8 mouse cellular contexts compared by ENCODE assay signal in the genomic region with DNA sequence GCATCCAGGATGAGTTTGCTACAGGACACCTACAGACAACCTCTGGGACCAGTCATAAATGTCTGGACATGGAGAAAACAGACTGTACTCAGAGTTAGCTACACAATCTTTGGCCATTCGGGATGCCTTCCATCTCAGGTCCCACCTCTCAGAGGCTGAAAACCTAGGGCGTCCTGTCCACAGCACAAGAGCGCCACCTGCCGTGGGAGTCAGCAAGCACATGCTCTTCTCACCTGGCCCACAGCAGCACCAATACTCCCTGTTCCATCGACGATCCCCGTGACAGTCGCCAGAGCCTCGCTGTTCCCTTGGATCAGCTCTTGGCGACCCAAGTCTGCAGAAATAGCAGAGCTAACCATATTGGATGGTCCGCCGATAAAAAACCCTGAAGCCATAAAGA. TPM values are rescaled to one million over a fixed set of nuclear protein-coding genes. Genes with fewer than 3 reads are reported as not detected.
DNase-seq lines count a peak whose midpoint lies in the region; ATAC-seq and TF ChIP-seq lines count a peak whose summit lies in the region.

No protein-coding gene starts in this region.

- no peak overlapping the region for H3K27ac ChIP-seq in embryonic facial prominence, embryonic 13.5 days
- no peak overlapping the region for H3K27ac ChIP-seq in heart, adult 2 months
- H3K27ac ChIP-seq in limb, embryonic 11.5 days (replicated peaks; ENCODE audit: low read depth, low read length): no peak overlapping the region
- no peak overlapping the region for H3K27ac ChIP-seq in midbrain, postnatal 0 days (ENCODE audit: low read depth, low read length)

- intact Hi-C loops in heart, adult 2 months (cut with DNase I): loop anchor here (1.0 to 5.0 kb wide), 4 partner anchors 87 to 197 kb away; no protein-coding TSS in a partner anchor

- DNase-seq in 3T3-L1 (ENCODE audit: low read depth, low spot score): peak; percentile 82
- DNase-seq in adrenal gland, postnatal 25 days: peak; percentile 87
- peak; percentile 81 to 88 for DNase-seq in heart, adult 2 months
- peak; percentile 59 to 85 for DNase-seq in kidney, adult 8-10 months
- peak; percentile 94 for DNase-seq in limb, embryonic 11.5 days (ENCODE audit: low spot score)
- peak; percentile 82 for DNase-seq in midbrain, postnatal 0 days (ENCODE audit: low spot score)
- DNase-seq in spleen, postnatal 10 days (ENCODE audit: low spot score in 2 of 2): peak; percentile 78 to 89

- 24% methylated on average over 12 of the region's 12 CpGs for whole genome bisulfite sequencing in embryonic facial prominence, embryonic 13.5 days
- 17% methylated on average over 12 of the region's 12 CpGs for WGBS in heart, adult 2 months
- 19% methylated on average over 12 of the region's 12 CpGs for WGBS in limb, embryonic 11.5 days
- WGBS in midbrain, postnatal 0 days: 19% methylated on average over 12 of the region's 12 CpGs

- peaks cover 59% of the 10 kb centered on the region for H3K36me3 ChIP-seq in embryonic facial prominence, embryonic 13.5 days
- H3K36me3 ChIP-seq in heart, adult 2 months (ENCODE audit: control insufficient read depth, insufficient read depth, low read length): no peaks in the 10 kb centered on the region
- peaks cover 2% of the 10 kb centered on the region; the same call in 1 of the 2 replicates for H3K36me3 ChIP-seq in limb, embryonic 11.5 days (ENCODE audit: control insufficient read depth, insufficient read depth, low read length)
- peaks cover 15% of the 10 kb centered on the region for H3K36me3 ChIP-seq in midbrain, postnatal 0 days (ENCODE audit: insufficient read depth, low read length)

- no peak for TF ChIP-seq POLR2A in heart, adult 2 months (IDR thresholded peaks at IDR 0.05; ENCODE audit: insufficient read depth, low read depth, low read length)

- TF ChIP-seq CTCF in heart, adult 2 months (IDR thresholded peaks at IDR 0.05): peak; percentile 100
- peak; percentile 91 for TF ChIP-seq CTCF in midbrain, postnatal 0 days (IDR thresholded peaks at IDR 0.05)

- H3K4me1 ChIP-seq in embryonic facial prominence, embryonic 13.5 days: peaks cover 12% of the 10 kb centered on the region
- H3K4me1 ChIP-seq in heart, adult 2 months (ENCODE audit: control insufficient read depth, insufficient read depth, low read length): no peaks in the 10 kb centered on the region
- peaks cover 12% of the 10 kb centered on the region; the same call in 1 of the 2 replicates for H3K4me1 ChIP-seq in limb, embryonic 11.5 days (ENCODE audit: control insufficient read depth, insufficient read depth, low read length)
- H3K4me1 ChIP-seq in midbrain, postnatal 0 days (ENCODE audit: insufficient read depth, low read length): no peaks in the 10 kb centered on the region

- no peaks in the 10 kb centered on the region for H3K79me2 ChIP-seq in heart, adult 2 months (replicated peaks; ENCODE audit: control insufficient read depth, insufficient read depth, low read length)

- peak; percentile 95 for TF ChIP-seq EP300 in heart, adult 2 months (IDR thresholded peaks at IDR 0.05; ENCODE audit: insufficient read depth, low read depth, low read length)

- peak; percentile 60; the same call in 1 of the 2 replicates for ATAC-seq in embryonic facial prominence, embryonic 13.5 days (ENCODE audit: insufficient number of reproducible peaks, insufficient read depth, low FRiP score, low TSS enrichment, low read depth)
- ATAC-seq in limb, embryonic 11.5 days (ENCODE audit: insufficient number of reproducible peaks, low FRiP score, low TSS enrichment, low read depth): no peak
- ATAC-seq in midbrain, postnatal 0 days (ENCODE audit: low FRiP score): peak; percentile 77; the same call in 1 of the 2 replicates

- no peak overlapping the region for H3K9ac ChIP-seq in embryonic facial prominence, embryonic 13.5 days
- H3K9ac ChIP-seq in heart, adult 2 months (ENCODE audit: low read depth, low read length): no peak overlapping the region
- no peak overlapping the region for H3K9ac ChIP-seq in limb, embryonic 11.5 days (ENCODE audit: low read length)
- no peak overlapping the region for H3K9ac ChIP-seq in midbrain, postnatal 0 days (replicated peaks; ENCODE audit: low read length, poor library complexity, severe bottlenecking)

- no peak overlapping the region for H3K4me2 ChIP-seq in embryonic facial prominence, embryonic 13.5 days
- no peak overlapping the region for H3K4me2 ChIP-seq in limb, embryonic 11.5 days (ENCODE audit: low read depth, severe bottlenecking)
- no peak overlapping the region for H3K4me2 ChIP-seq in midbrain, postnatal 0 days (ENCODE audit: low read depth, low read length, poor library complexity, severe bottlenecking)

- H3K4me3 ChIP-seq in embryonic facial prominence, embryonic 13.5 days: no peak overlapping the region
- H3K4me3 ChIP-seq in heart, adult 2 months: no peak overlapping the region
- no peak overlapping the region for H3K4me3 ChIP-seq in limb, embryonic 11.5 days (ENCODE audit: low read depth, low read length)
- no peak overlapping the region for H3K4me3 ChIP-seq in midbrain, postnatal 0 days (ENCODE audit: low read depth, low read length)

- H3K9me3 ChIP-seq in embryonic facial prominence, embryonic 13.5 days: no peaks in the 10 kb centered on the region
- H3K9me3 ChIP-seq in limb, embryonic 11.5 days (ENCODE audit: control insufficient read depth, low read length): no peaks in the 10 kb centered on the region
- H3K9me3 ChIP-seq in midbrain, postnatal 0 days (ENCODE audit: low read length): no peaks in the 10 kb centered on the region

- H3K27me3 ChIP-seq in embryonic facial prominence, embryonic 13.5 days: no peaks in the 10 kb centered on the region
- H3K27me3 ChIP-seq in heart, adult 2 months (ENCODE audit: control insufficient read depth, insufficient read depth, low read length): no peaks in the 10 kb centered on the region
- no peaks in the 10 kb centered on the region for H3K27me3 ChIP-seq in limb, embryonic 11.5 days (ENCODE audit: control insufficient read depth, insufficient read depth, low read length)
- H3K27me3 ChIP-seq in midbrain, postnatal 0 days (ENCODE audit: insufficient read depth, low read length): no peaks in the 10 kb centered on the region

RNA-seq across cellular contexts. Expression of a gene that starts 33.5 kb away (rescaled TPM):
- 29.0 and 40.6 TPM in 2 replicates for total RNA-seq in adrenal gland, postnatal 25 days (2021)
- 51.3 and 59.1 TPM in 2 replicates for polyA plus RNA-seq in embryonic facial prominence, embryonic 13.5 days (2015; fragmentation: Nextera tagmentation; extraction: Ambion mirVana)
- total RNA-seq in heart, adult 2 months (2021): 10 to 100 TPM; 18.8 to 19.3 TPM
- 9.2 and 16.8 TPM in 2 replicates for polyA plus RNA-seq in heart, adult 2 months (2012; rRNA removed)
- 50.7 and 50.8 TPM in 2 replicates for polyA plus RNA-seq in limb, embryonic 11.5 days (2014; fragmentation: Nextera tagmentation; extraction: Ambion mirVana)
- total RNA-seq in midbrain, postnatal 0 days (2014; rRNA removed): 38.1 and 46.8 TPM in 2 replicates
- 54.6 and 55.4 TPM in 2 replicates for polyA plus RNA-seq in midbrain, postnatal 0 days (2015; fragmentation: Nextera tagmentation; extraction: Ambion mirVana)

RNA-seq across cellular contexts. Expression of a gene that starts 37.0 kb away (rescaled TPM):
- 0.52 and 1.2 TPM in 2 replicates for total RNA-seq in adrenal gland, postnatal 25 days (2021)
- polyA plus RNA-seq in embryonic facial prominence, embryonic 13.5 days (2015; fragmentation: Nextera tagmentation; extraction: Ambion mirVana): 0.61 and 0.77 TPM in 2 replicates
- total RNA-seq in heart, adult 2 months (2021): under 1 TPM; 0.14 to 0.50 TPM
- polyA plus RNA-seq in heart, adult 2 months (2012; rRNA removed): 0.61 and 0.73 TPM in 2 replicates
- polyA plus RNA-seq in limb, embryonic 11.5 days (2014; fragmentation: Nextera tagmentation; extraction: Ambion mirVana): 0.45 and 0.67 TPM in 2 replicates
- 0.24 TPM in 1 of 2 replicates, not detected in the other for total RNA-seq in midbrain, postnatal 0 days (2014; rRNA removed)
- 0.25 TPM in 1 of 2 replicates, not detected in the other for polyA plus RNA-seq in midbrain, postnatal 0 days (2015; fragmentation: Nextera tagmentation; extraction: Ambion mirVana)
